14 mouse cellular contexts compared by ENCODE assay signal in the genomic region with DNA sequence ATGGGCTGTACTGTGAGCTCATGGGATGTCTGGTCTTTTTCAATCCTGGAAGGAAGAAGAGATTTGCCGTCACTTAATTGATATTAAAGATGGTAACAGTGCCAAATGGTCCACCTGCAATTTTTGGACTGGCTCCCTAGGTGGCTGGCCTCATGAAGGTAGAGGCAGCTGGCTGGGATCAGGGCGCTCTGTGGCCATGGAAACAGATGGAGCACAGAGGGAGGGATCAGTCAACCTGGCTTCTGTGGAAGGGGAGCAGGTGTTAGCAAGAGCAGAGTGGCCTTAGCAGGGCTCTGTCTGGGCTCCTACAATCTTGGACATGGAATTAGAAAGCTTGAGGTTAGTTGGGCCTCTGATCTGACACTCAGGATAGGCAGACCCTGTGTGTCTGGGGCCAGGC. TPM values are rescaled to one million over a fixed set of nuclear protein-coding genes. Genes with fewer than 3 reads are reported as not detected.
DNase-seq lines count a peak whose midpoint lies in the region; ATAC-seq lines count a peak whose summit lies in the region.
"Had no signal": no experiment of that assay in that cellular context is flagged by ENCODE, and none has a peak within 500 bp of the region (broad histone marks: within the 10 kb centered on the region; RNA-seq: fewer than 3 reads in every experiment).

No protein-coding gene starts in this region.

- no peak overlapping the region for H3K4me3 ChIP-seq in hindbrain, embryonic 16.5 days (ENCODE audit: low read length)
- no peak overlapping the region for H3K4me3 ChIP-seq in hindbrain, embryonic 11.5 days (ENCODE audit: low read depth, low read length)
- H3K4me3 ChIP-seq: heart, embryonic 12.5 days; megakaryocyte, embryonic 14.5 days had no signal

- peak overlapping the region; percentile 12; the same call in 1 of the 2 replicates for H3K27ac ChIP-seq in hindbrain, embryonic 16.5 days (ENCODE audit: low read depth, low read length)
- H3K27ac ChIP-seq in hindbrain, embryonic 11.5 days (ENCODE audit: low read depth, low read length): no peak overlapping the region

- peak; percentile 60; the same call in 1 of the 2 replicates for ATAC-seq in hindbrain, embryonic 16.5 days
- ATAC-seq in hindbrain, embryonic 11.5 days (ENCODE audit: low FRiP score): no peak
- peak; percentile 97 for ATAC-seq in cerebellum, adult (ENCODE audit: insufficient number of reproducible peaks, low FRiP score, low TSS enrichment)
- ATAC-seq: forebrain, postnatal 0 days had no signal

- WGBS in hindbrain, embryonic 16.5 days: 52% methylated on average over 2 of the region's 2 CpGs
- WGBS in hindbrain, embryonic 11.5 days: 98% methylated on average over 2 of the region's 2 CpGs

- no peaks in the 10 kb centered on the region for H3K36me3 ChIP-seq in hindbrain, embryonic 16.5 days (ENCODE audit: control insufficient read depth, insufficient read depth, low read length)
- no peaks in the 10 kb centered on the region for H3K36me3 ChIP-seq in hindbrain, embryonic 11.5 days (ENCODE audit: control insufficient read depth, insufficient read depth, low read length)
- H3K36me3 ChIP-seq: heart, embryonic 12.5 days had no signal

- H3K27me3 ChIP-seq in hindbrain, embryonic 16.5 days (replicated peaks; ENCODE audit: control insufficient read depth, insufficient read depth, low read length): no peaks in the 10 kb centered on the region
- 0 out of 2 replicates have a peak, but pooled peaks cover 3% of the 10 kb centered on the region for H3K27me3 ChIP-seq in hindbrain, embryonic 11.5 days (ENCODE audit: control insufficient read depth, insufficient read depth, low read length)

- no peak for DNase-seq in hindbrain, embryonic 11.5 days (ENCODE audit: low spot score)
- peak; percentile 17 for DNase-seq in R1 (ENCODE audit: low read depth, low spot score)
- peak; percentile 90 to 94 for DNase-seq in cerebellum, postnatal 10 days
- no peak for DNase-seq in Muller cell, postnatal 12 days (ENCODE audit: inconsistent ontology term)
- DNase-seq in thymus, adult 18-20 months: no peak
- DNase-seq: forebrain, postnatal 0 days; kidney, adult 11 months; kidney, postnatal 10 days; lung, postnatal 14 days; right cerebral cortex, adult 18-20 months had no signal

- no peaks in the 10 kb centered on the region for H3K9me3 ChIP-seq in hindbrain, embryonic 16.5 days (ENCODE audit: control insufficient read depth, low read length)
- no peaks in the 10 kb centered on the region for H3K9me3 ChIP-seq in hindbrain, embryonic 11.5 days (ENCODE audit: control insufficient read depth, low read length)

- H3K4me2 ChIP-seq in hindbrain, embryonic 16.5 days (ENCODE audit: low read length): no peak overlapping the region
- H3K4me2 ChIP-seq in hindbrain, embryonic 11.5 days (replicated peaks; ENCODE audit: low read depth, low read length): no peak overlapping the region
- H3K4me2 ChIP-seq: heart, embryonic 12.5 days had no signal

- H3K9ac ChIP-seq in hindbrain, embryonic 16.5 days (ENCODE audit: low read depth, low read length): no peak overlapping the region
- no peak overlapping the region for H3K9ac ChIP-seq in hindbrain, embryonic 11.5 days (ENCODE audit: low read depth, low read length)
- H3K9ac ChIP-seq: forebrain, postnatal 0 days; heart, embryonic 12.5 days had no signal

- H3K4me1 ChIP-seq in hindbrain, embryonic 16.5 days (ENCODE audit: control insufficient read depth, insufficient read depth, low read depth, low read length): peaks cover 5% of the 10 kb centered on the region
- no peaks in the 10 kb centered on the region for H3K4me1 ChIP-seq in hindbrain, embryonic 11.5 days (replicated peaks; ENCODE audit: control insufficient read depth, insufficient read depth, low read length)
- H3K4me1 ChIP-seq: heart, embryonic 12.5 days had no signal

RNA-seq across cellular contexts. Expression of a gene that starts 31.9 kb away (rescaled TPM):
- 9.0 and 10.4 TPM in 2 replicates for polyA plus RNA-seq in hindbrain, embryonic 16.5 days (2015; fragmentation: Nextera tagmentation; extraction: Ambion mirVana)
- 1.5 and 2.9 TPM in 2 replicates for polyA plus RNA-seq in hindbrain, embryonic 11.5 days (2014; fragmentation: Nextera tagmentation; extraction: Ambion mirVana)

Comparison
In these comparisons a context has a peak if more than half of its experiments do, and no peak if none do; other contexts are left out.
1. DNase-seq: peak in R1 (single experiment) and cerebellum, postnatal 10 days (2 of 2); none in hindbrain, embryonic 11.5 days (single experiment), Muller cell, postnatal 12 days (single experiment) and thymus, adult 18-20 months (0 of 2).